Mouse (Mus musculus) hindbrain, embryonic 14.5 days (tissue): ENCODE measurements at regions not wholly inside any gene's neighbourhood (a gene's known extent, or its start where the extent isn't known, plus 50 kb on each side); places are given as distances from the start of the nearest gene placed in this dataset.

Experiments used
- ATAC-seq: fragments of 200-750 bp; cut with Nextera tagmentation; 2 replicates; pipeline ENCODE4 v1.8.0; 2017; ENCODE audit warnings: moderate number of reproducible peaks, mild to moderate bottlenecking, moderate TSS enrichment, moderate library complexity; ENCODE audit not compliant: low FRiP score
- DNase-seq: peaks from one replicate; pipeline ENCODE4 v3.0.0-alpha.2; 2015; ENCODE audit warnings: low spot score
- H3K27ac ChIP-seq: fragments of 300-500 bp; sonication (generic); 2 replicates; pipeline ENCODE4 v1.5.1; 2014; ENCODE audit warnings: mild to moderate bottlenecking, moderate library complexity
- H3K27me3 ChIP-seq: fragments of 300-500 bp; sonication (generic); 2 replicates; pipeline ENCODE4 v1.6.1; 2014; ENCODE audit warnings: mild to moderate bottlenecking, low read length, mixed read lengths; ENCODE audit not compliant: control insufficient read depth, insufficient read depth
- H3K36me3 ChIP-seq: fragments of 300-500 bp; sonication (generic); replicated peaks from 2 replicates; pipeline ENCODE4 v1.6.1; 2014; ENCODE audit not compliant: control insufficient read depth, insufficient read depth
- H3K4me1 ChIP-seq: fragments of 300-500 bp; sonication (generic); replicated peaks from 2 replicates; pipeline ENCODE4 v1.6.1; 2014; ENCODE audit warnings: antibody characterized with exemption, low read length, mixed read lengths; ENCODE audit not compliant: control insufficient read depth, insufficient read depth
- H3K4me2 ChIP-seq: fragments of 300-500 bp; sonication (generic); replicated peaks from 2 replicates; pipeline ENCODE4 v1.6.1; 2014; ENCODE audit warnings: mild to moderate bottlenecking, moderate library complexity
- H3K4me3 ChIP-seq: fragments of 300-500 bp; sonication (generic); replicated peaks from 2 replicates; pipeline ENCODE4 v1.5.1; 2014; ENCODE audit warnings: mild to moderate bottlenecking, low read length
- H3K9ac ChIP-seq: fragments of 300-500 bp; sonication (generic); 2 replicates; pipeline ENCODE4 v1.6.1; 2014
- H3K9me3 ChIP-seq: fragments of 300-500 bp; sonication (generic); 2 replicates; pipeline ENCODE4 v1.6.1; 2016; ENCODE audit warnings: low read length; ENCODE audit not compliant: control insufficient read depth
- WGBS: fragments of 180-500 bp; shearing (Covaris S2); extraction: QIAGEN DNeasy Blood & Tissue Kit; methylation state at CpG from one replicate; pipeline ENCODE4 v1.1.7; 2014; 5-methylcytosine and 5-hydroxymethylcytosine counted together

DNA sequence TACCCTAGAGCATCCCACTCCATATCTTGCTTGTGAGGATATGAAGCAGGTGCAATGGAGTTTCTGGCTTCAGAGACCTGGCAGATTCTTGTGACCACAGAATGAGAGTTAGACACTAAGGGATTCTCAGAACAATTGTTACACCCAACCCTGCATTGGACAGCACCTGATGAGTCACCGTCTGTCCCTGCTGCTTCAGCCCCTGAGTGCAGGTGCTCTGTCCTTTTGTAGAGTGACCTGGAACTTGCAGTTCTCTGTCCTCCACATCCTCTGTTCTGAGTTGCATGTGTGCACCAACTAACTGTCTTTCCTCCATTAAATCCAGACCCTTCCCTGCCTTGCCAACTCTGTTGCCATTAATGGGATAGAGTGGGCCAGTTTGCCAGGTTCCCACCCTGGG lies 66.6 kb upstream of the Slc35f3 start:
- Histone ChIP-seq H3K4me2 (no peak overlapping the region), H3K9me3 (no peaks in the 10 kb centered on the region), H3K27ac (no peak overlapping the region), H3K27me3 (no peaks in the 10 kb centered on the region), H3K4me3 (no peak overlapping the region), H3K4me1 (no peaks in the 10 kb centered on the region), H3K36me3 (no peaks in the 10 kb centered on the region), H3K9ac (no peak overlapping the region)
- DNase-seq (no peak), ATAC-seq (no peak)
- 97% methylated on average over 1 of the region's 1 CpGs for WGBS

DNA sequence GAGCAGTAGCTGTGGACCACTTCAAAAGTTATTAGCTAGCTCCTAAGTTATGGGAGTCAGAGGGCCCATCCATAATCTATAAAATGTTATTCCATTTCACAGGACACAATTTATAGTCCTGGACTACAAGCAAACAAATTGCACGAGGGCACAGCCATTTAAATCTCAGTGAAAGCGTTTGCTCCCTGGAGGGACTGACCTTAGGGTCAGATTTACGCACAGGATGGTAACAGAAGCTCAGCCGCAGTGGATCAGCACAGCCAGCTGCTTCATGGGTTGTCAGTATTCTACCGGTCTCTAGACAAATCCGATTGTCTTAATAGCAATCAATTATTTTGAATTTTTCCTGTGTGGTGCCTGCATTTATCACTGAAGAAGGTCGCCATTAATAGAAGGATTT lies 65.8 kb upstream of the Slc35f3 start:
- no peak overlapping the region for H3K4me3 ChIP-seq
- no peaks in the 10 kb centered on the region for H3K36me3 ChIP-seq
- no peaks in the 10 kb centered on the region for H3K4me1 ChIP-seq
- ATAC-seq (no peak), DNase-seq (no peak)
- 33% methylated on average over 7 of the region's 7 CpGs for WGBS
- H3K9me3 ChIP-seq, result no peaks in the 10 kb centered on the region
- H3K9ac ChIP-seq, result no peak overlapping the region
- H3K27me3 ChIP-seq, result no peaks in the 10 kb centered on the region
- no peak overlapping the region for H3K27ac ChIP-seq
- no peak overlapping the region for H3K4me2 ChIP-seq

DNA sequence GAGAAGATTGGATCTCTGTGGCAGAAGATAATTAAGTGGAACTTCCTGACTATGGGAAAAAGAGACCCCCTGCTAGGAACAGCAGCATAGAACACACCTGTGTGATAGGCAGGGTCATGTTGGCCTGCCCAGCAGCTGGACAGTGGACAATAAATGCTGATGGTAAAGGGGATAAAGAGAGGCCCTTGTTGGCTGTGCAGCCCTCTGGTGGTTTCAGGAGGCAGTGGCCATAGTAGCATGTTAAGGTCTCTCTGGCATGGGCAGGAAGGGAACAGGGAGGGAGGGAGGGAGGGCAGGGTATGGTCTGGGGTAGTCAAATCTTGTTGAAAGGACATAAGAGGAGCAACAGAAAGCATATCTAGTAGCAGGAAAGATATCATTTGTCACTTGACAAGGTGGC lies 58.7 kb upstream of the Slc35f3 start:
- H3K4me3 ChIP-seq, result no peak overlapping the region
- H3K4me1 ChIP-seq, result no peaks in the 10 kb centered on the region
- no peak overlapping the region for H3K27ac ChIP-seq
- no peak for DNase-seq
- H3K36me3 ChIP-seq, result no peaks in the 10 kb centered on the region
- no peaks in the 10 kb centered on the region for H3K27me3 ChIP-seq
- H3K4me2 ChIP-seq, result no peak overlapping the region
- no peak for ATAC-seq
- no peak overlapping the region for H3K9ac ChIP-seq
- H3K9me3 ChIP-seq, result no peaks in the 10 kb centered on the region

DNA sequence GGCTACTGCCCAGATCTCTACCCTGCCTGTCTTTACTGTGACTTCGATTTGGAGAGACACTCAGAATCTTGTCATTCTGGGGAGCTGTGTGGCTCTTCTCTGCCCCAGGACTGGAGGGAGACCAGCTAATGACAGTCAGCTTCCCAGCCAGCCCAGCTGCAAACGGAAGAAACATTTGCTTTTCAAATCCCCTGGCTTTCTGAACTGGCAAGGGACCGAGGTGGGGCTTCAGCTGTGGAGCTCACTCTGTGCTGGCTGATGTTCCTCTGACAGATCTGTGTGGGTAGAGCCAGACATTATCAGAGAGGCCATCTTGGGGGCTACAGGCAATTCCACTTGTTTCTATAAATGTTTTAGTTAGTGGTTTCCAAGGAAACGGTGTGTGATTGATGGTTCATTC lies 54.0 kb upstream of the Slc35f3 start:
- WGBS, result 59% methylated on average over 4 of the region's 4 CpGs
- Histone ChIP-seq H3K4me2 (no peak overlapping the region), H3K27me3 (no peaks in the 10 kb centered on the region), H3K4me3 (no peak overlapping the region), H3K36me3 (no peaks in the 10 kb centered on the region), H3K9me3 (no peaks in the 10 kb centered on the region), H3K27ac (no peak overlapping the region), H3K9ac (no peak overlapping the region), H3K4me1 (no peaks in the 10 kb centered on the region)
- ATAC-seq, result no peak
- no peak for DNase-seq
